Mouse (Mus musculus) right cerebral cortex, adult 2 months (tissue): ENCODE measurements around the gene Rpap1.
A peak's percentile ranks its signal among the peaks of the same experiment; 100 is the strongest.

ENCODE experiments used
- DNase-seq, 2 experiments: peaks; one replicate each; pipeline ENCODE4 v3.0.0; 2021 to 2022; ENCODE audit warnings: low spot score in 2 of 2

Gene Rpap1

GRCm38 (mm10) chr2:119799181-119799960 is 12.0 kb upstream of the Rpap1 start:
- peak in 1 of 2 experiments; percentile 54 for DNase-seq

- peak in 1 of 2 experiments; percentile 56 for DNase-seq
Measured at GRCm38 (mm10) chr2:119798246-119798927, 11.1 kb upstream of the Rpap1 start.

- DNase-seq = peak; percentile 61 to 62
Measured at GRCm38 (mm10) chr2:119797279-119797783, 10.0 kb upstream of the Rpap1 start, which contains the start of gene Tyro3. Gene Tyro3, plus strand, starts transcription at chr2:119797733.

- DNase-seq = no peak
Measured at GRCm38 (mm10) chr2:119789996-119790395, 2.7 kb upstream of the Rpap1 start.

DNA sequence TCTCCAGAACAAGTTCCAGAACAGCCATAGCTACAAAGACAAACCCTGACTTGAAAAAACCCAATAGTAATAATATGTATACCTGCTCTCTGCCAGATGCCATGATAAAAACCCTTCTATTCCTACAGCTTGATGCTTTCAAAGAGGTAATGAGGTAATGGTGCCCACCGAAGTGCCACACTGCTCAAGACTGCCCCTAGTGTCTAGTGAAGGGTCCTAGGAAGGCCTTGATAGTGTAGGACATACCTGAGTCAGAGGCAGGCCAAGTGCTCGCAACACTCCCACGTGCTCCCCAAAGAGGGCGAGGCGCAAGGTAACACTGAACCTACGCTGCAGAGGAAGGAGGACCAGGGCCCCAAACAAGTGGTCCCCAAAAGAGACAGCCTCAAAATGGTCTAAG is 20.1 kb downstream of the Rpap1 start:
- no peak for DNase-seq

- DNase-seq = no peak
Measured at GRCm38 (mm10) chr2:119763924-119764323, 23.4 kb downstream of the Rpap1 start.

GRCm38 (mm10) chr2:119762276-119762675 is 25.1 kb downstream of the Rpap1 start:
- DNase-seq = no peak

DNA sequence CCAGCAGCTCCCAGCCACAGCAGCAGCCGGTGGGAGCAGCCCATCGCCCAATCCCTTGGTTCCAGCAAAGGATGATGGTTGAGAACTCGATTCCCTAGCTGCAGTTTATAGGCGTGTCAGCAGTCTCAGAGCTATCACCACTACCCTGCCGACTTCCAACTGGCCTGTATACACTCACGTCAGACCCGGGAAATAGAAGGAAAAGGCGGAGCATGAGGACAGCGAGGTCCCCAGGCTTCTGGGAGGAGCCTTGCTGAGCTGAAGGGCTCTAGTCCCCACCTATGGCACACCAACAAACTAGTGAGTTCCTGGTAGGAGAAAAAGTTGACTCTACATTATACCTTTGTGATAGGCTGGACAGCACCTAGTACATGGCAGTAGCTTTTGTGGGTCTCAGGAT is 27.1 kb downstream of the Rpap1 start, which contains the start of gene Ltk:
Gene Ltk, minus strand, starts transcription at position 181 of the 400 bp plus-strand sequence.
- no peak for DNase-seq

GRCm38 (mm10) chr2:119758844-119759835 is 28.2 kb downstream of the Rpap1 start:
- no peak for DNase-seq

GRCm38 (mm10) chr2:119758101-119758843 is 29.1 kb downstream of the Rpap1 start:
- DNase-seq = no peak

DNA sequence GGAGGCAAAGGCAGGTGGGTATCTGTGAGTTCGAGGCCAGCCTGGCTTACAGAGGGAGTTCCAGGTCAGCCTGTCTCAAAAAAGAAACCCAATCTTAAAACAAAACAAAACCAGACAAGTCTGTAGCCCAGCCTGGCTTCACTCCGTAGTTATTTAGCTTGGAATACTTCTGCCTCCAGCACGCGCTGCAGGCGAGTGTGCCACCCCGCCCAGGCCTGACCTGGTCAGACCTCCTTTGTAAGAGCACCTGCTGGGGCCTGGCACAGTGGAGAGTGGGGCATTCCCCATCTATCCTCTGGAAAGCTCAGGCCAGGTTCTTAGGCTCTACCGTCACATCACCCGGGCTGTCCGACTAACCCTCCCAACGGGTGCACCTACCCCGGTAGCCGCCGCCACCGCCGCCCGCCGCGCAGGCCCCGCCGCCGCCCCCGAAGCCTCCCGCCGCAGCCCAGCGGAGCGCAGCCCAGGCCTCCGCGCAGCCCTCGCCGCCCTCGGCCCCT is 29.7 kb downstream of the Rpap1 start:
- no peak for DNase-seq

GRCm38 (mm10) chr2:119749260-119749659 is 38.1 kb downstream of the Rpap1 start:
- DNase-seq = peak in 1 of 2 experiments; percentile 47

DNA sequence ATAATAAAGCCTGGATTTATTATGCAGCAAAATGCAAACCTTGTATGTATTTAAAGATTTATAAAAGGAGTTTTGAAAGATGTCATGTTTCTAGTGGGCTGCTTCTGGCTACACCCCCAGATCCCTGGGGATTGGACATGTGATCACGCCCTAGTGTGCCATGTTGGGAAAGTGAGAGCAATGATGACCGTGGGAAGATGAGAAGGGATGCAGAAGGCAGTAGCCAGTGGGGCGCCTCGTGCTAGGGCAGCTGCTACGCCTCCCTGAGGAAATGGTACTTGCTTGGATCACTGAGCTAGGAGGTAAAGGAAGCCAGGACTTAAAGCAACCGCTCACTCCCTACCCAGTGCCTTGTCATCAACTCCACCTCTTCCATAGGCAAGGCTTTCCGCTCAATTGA is 39.8 kb downstream of the Rpap1 start:
- peak; percentile 70 to 79 for DNase-seq

GRCm38 (mm10) chr2:119745281-119745680 is 42.1 kb downstream of the Rpap1 start:
- DNase-seq = peak in 1 of 2 experiments; percentile 56

DNA sequence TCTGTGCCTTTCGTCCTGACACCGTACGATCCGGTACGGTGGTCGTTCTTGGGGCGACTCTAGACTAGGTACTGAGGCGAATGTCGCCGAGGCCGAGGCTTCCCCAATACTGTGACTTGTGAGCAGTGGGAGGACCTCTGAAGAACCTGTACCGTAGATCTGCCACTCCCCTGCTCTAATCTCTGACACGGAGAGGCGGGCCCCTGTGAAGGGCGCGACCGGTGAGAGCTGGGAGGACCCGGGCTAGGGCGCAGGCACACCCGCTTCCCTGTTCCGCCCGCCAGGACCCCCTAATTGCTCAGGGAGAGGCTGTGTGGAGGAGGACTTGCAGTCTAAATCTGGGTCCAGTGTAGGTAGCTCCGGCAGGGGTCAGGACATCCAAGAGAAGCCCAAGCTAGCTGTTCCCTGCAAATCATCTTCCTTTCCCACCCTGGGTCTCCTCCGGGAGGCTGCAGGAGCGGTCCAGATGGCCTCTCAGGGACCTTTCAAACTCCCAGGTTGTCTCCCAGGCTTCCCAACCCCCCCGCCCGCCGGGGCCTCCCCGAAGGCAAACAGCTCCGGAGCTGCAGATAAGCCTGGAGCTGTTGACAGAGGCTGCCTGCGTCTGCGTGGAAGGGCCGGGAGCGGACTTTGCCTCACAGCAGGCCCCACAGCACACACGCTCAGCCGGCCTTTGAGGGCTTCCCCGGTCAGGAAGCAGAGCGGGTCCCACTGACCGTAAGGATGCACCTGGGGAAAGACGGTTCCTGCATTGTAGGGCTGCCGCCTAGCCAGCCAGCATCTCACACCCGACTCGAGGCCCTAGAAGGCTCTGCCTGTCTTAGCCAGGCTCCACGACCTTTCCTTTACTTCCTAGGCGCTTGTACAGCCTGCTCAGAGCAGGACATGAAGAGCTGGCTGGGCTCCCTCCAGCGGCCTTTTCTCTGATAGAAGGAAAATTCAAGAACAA is 42.9 kb downstream of the Rpap1 start:
- DNase-seq = peak in 1 of 2 experiments; percentile 48

DNA sequence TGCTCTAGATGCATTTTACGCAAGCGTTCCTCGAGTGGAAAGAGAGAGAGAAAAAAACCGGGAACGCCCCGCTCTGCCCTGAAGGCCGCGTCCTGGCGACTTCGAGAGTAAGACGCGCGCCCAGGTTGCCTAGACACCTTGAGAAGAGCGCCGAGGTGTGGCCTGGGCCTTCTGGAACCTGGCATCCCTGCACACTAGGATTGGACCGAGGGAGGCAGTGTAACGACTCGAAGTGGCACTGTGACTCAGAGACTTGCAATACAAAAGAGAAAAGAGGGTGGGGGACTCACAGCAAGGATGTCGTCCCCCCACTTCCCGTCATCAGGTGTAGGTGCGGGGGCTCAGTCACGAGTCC is 43.6 kb downstream of the Rpap1 start:
- no peak for DNase-seq

DNA sequence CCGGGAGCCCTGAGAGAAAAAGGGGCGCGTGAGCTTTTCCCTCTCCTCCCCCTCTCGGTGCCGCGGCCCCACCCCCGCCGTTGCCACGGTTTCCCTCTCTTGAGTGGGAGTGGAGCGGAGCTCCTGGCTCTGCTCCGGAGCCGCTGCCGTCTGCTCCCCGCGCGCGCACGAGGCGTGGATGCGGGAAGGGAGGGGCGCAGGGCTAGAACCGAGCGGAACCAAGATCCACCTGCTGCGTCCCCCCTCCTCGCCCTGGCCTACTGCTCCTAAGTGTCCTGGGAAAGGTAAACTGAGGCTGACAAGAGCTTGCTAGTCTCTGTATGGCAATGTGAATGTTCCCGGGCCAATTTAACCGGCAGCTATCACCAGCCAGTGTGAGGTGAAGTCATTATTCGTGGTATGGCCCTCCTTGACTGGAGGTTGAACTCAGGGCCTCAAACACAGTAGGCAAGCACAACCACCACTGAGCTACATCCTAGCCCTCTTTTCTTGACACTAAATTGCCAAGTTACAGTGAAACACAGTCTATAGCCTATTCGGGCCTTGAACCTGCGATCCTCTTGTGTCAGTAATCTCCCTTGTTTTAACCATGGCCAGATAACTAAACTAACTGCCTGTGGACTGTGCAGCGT is 44.0 kb downstream of the Rpap1 start:
- peak; percentile 68 to 80 for DNase-seq

GRCm38 (mm10) chr2:119742461-119743175 is 44.7 kb downstream of the Rpap1 start:
- DNase-seq = peak; percentile 56 to 58
